Mouse (Mus musculus) limb, embryonic 15.5 days (tissue): ENCODE measurements around the gene Lamc3. TPM values are rescaled to one million over a fixed set of nuclear protein-coding genes. Genes with fewer than 3 reads are reported as not detected.

Source experiments
- ATAC-seq: fragments of 200-750 bp; cut with Nextera tagmentation; 2 replicates; pipeline ENCODE4 v1.8.0; 2017; ENCODE audit warnings: low read depth, moderate TSS enrichment; ENCODE audit not compliant: insufficient number of reproducible peaks, low FRiP score, low TSS enrichment
- H3K27ac ChIP-seq: fragments of 300-500 bp; sonication (generic); 2 replicates; pipeline ENCODE4 v1.5.1; 2015; ENCODE audit warnings: moderate library complexity, mild to moderate bottlenecking, inconsistent platforms
- H3K27me3 ChIP-seq: fragments of 300-500 bp; sonication (generic); 2 replicates; pipeline ENCODE4 v1.6.1; 2015; ENCODE audit warnings: inconsistent platforms
- H3K36me3 ChIP-seq: fragments of 300-500 bp; sonication (generic); 2 replicates; pipeline ENCODE4 v1.6.1; 2015; ENCODE audit warnings: inconsistent platforms
- H3K4me1 ChIP-seq: fragments of 300-500 bp; sonication (generic); 2 replicates; pipeline ENCODE4 v1.6.1; 2015; ENCODE audit warnings: inconsistent platforms
- H3K4me2 ChIP-seq: fragments of 300-500 bp; sonication (generic); 2 replicates; pipeline ENCODE4 v1.6.1; 2015; ENCODE audit warnings: mild to moderate bottlenecking, inconsistent platforms
- H3K4me3 ChIP-seq: fragments of 300-500 bp; sonication (generic); 2 replicates; pipeline ENCODE4 v1.5.1; 2015; ENCODE audit warnings: mild to moderate bottlenecking, inconsistent platforms
- H3K9ac ChIP-seq: fragments of 300-500 bp; sonication (generic); 2 replicates; pipeline ENCODE4 v1.6.1; 2015; ENCODE audit warnings: inconsistent platforms
- H3K9me3 ChIP-seq: fragments of 300-500 bp; sonication (generic); 2 replicates; pipeline ENCODE4 v1.6.1; 2016; ENCODE audit warnings: inconsistent platforms
- WGBS: fragments of 180-500 bp; shearing (Covaris S2); methylation state at CpG from one replicate; pipeline ENCODE4 v1.1.7; 2015; 5-methylcytosine and 5-hydroxymethylcytosine counted together
- polyA plus RNA-seq: library from polyadenylated mRNA; unstranded; fragments of >200 nt; fragmentation: Nextera tagmentation; extraction: Ambion mirVana; gene quantifications from 2 replicates; pipeline ENCODE4 v1.2.1, GENCODE M21; 2015

Gene Lamc3
- polyA plus RNA-seq, 1 experiment from 2014 or later: 1.5 TPM

GRCm38 (mm10) chr2:31862919-31863318 lies 24.2 kb upstream of the Lamc3 start:
- ATAC-seq: no peak
- H3K4me1 ChIP-seq: peaks cover 14% of the 10 kb centered on the region
- 45% methylated on average over 1 of the region's 1 CpGs for WGBS

GRCm38 (mm10) chr2:31863766-31864165 lies 23.3 kb upstream of the Lamc3 start:
- no peak overlapping the region for H3K4me3 ChIP-seq
- H3K4me2 ChIP-seq: no peak overlapping the region
- H3K27ac ChIP-seq: no peak overlapping the region
- H3K9me3 ChIP-seq: no peaks in the 10 kb centered on the region
- WGBS: 69% methylated on average over 1 of the region's 1 CpGs
- H3K27me3 ChIP-seq: 0 out of 2 replicates have a peak, but pooled peaks cover 3% of the 10 kb centered on the region
- H3K4me1 ChIP-seq: peaks cover 10% of the 10 kb centered on the region
- no peaks in the 10 kb centered on the region for H3K36me3 ChIP-seq
- no peak for ATAC-seq
- H3K9ac ChIP-seq: no peak overlapping the region

More at GRCm38 (mm10) chr2:31862919-31863318, 24.2 kb upstream of the Lamc3 start:
- H3K4me2 ChIP-seq: no peak overlapping the region
- no peaks in the 10 kb centered on the region for H3K36me3 ChIP-seq
- H3K9me3 ChIP-seq: no peaks in the 10 kb centered on the region
- no peak overlapping the region for H3K4me3 ChIP-seq
- H3K27me3 ChIP-seq: 0 out of 2 replicates have a peak, but pooled peaks cover 3% of the 10 kb centered on the region
- no peak overlapping the region for H3K9ac ChIP-seq
- H3K27ac ChIP-seq: no peak overlapping the region

GRCm38 (mm10) chr2:31864891-31865290 lies 22.2 kb upstream of the Lamc3 start:
- 87% methylated on average over 9 of the region's 9 CpGs for WGBS
- Histone ChIP-seq H3K4me2 (no peak overlapping the region), H3K27me3 (no peaks in the 10 kb centered on the region), H3K27ac (no peak overlapping the region), H3K36me3 (no peaks in the 10 kb centered on the region), H3K4me1 (no peaks in the 10 kb centered on the region), H3K9ac (no peak overlapping the region), H3K9me3 (no peaks in the 10 kb centered on the region), H3K4me3 (no peak overlapping the region)
- no peak for ATAC-seq

- H3K9me3 ChIP-seq: no peaks in the 10 kb centered on the region
- no peak overlapping the region for H3K4me3 ChIP-seq
- no peaks in the 10 kb centered on the region for H3K4me1 ChIP-seq
- no peak for ATAC-seq
- WGBS: 58% methylated on average over 4 of the region's 4 CpGs
- H3K27ac ChIP-seq: no peak overlapping the region
- no peak overlapping the region for H3K9ac ChIP-seq
- H3K27me3 ChIP-seq: no peaks in the 10 kb centered on the region
- no peak overlapping the region for H3K4me2 ChIP-seq
- no peaks in the 10 kb centered on the region for H3K36me3 ChIP-seq
These were observed 21.8 kb upstream of the Lamc3 start for GRCm38 (mm10) chr2:31865322-31865721.

- H3K9me3 ChIP-seq: no peaks in the 10 kb centered on the region
- H3K4me1 ChIP-seq: no peaks in the 10 kb centered on the region
- 24% methylated on average over 2 of the region's 2 CpGs for WGBS
- no peak overlapping the region for H3K4me2 ChIP-seq
- no peaks in the 10 kb centered on the region for H3K27me3 ChIP-seq
- H3K36me3 ChIP-seq: no peaks in the 10 kb centered on the region
- no peak overlapping the region for H3K9ac ChIP-seq
- H3K27ac ChIP-seq: no peak overlapping the region
- no peak for ATAC-seq
- no peak overlapping the region for H3K4me3 ChIP-seq
These were observed 21.3 kb upstream of the Lamc3 start for GRCm38 (mm10) chr2:31865794-31866193.

- Histone ChIP-seq H3K9ac (no peak overlapping the region), H3K9me3 (no peaks in the 10 kb centered on the region), H3K36me3 (no peaks in the 10 kb centered on the region), H3K4me2 (no peak overlapping the region), H3K4me1 (no peaks in the 10 kb centered on the region), H3K27ac (no peak overlapping the region), H3K27me3 (no peaks in the 10 kb centered on the region), H3K4me3 (no peak overlapping the region)
- no peak for ATAC-seq
- WGBS: 78% methylated on average over 8 of the region's 8 CpGs
These were observed 19.1 kb upstream of the Lamc3 start for GRCm38 (mm10) chr2:31867773-31868537.

GRCm38 (mm10) chr2:31868538-31869164 lies 18.4 kb upstream of the Lamc3 start:
- ATAC-seq: no peak
- Histone ChIP-seq H3K27ac (no peak overlapping the region), H3K4me2 (no peak overlapping the region), H3K27me3 (no peaks in the 10 kb centered on the region), H3K4me3 (no peak overlapping the region), H3K9ac (no peak overlapping the region), H3K36me3 (no peaks in the 10 kb centered on the region), H3K4me1 (no peaks in the 10 kb centered on the region), H3K9me3 (no peaks in the 10 kb centered on the region)
- 57% methylated on average over 10 of the region's 10 CpGs for WGBS

- Histone ChIP-seq H3K9ac (no peak overlapping the region), H3K36me3 (no peaks in the 10 kb centered on the region), H3K9me3 (no peaks in the 10 kb centered on the region), H3K27me3 (peaks cover 6% of the 10 kb centered on the region; the same call in 1 of the 2 replicates), H3K4me1 (no peaks in the 10 kb centered on the region), H3K4me3 (no peak overlapping the region), H3K4me2 (no peak overlapping the region), H3K27ac (no peak overlapping the region)
- no peak for ATAC-seq
- 91% methylated on average over 5 of the region's 5 CpGs for WGBS
These were observed 17.4 kb upstream of the Lamc3 start for GRCm38 (mm10) chr2:31869692-31870091.

- ATAC-seq: no peak
- Histone ChIP-seq H3K4me1 (no peaks in the 10 kb centered on the region), H3K4me3 (no peak overlapping the region), H3K27ac (no peak overlapping the region), H3K36me3 (no peaks in the 10 kb centered on the region), H3K9ac (no peak overlapping the region), H3K9me3 (no peaks in the 10 kb centered on the region), H3K27me3 (peaks cover 14% of the 10 kb centered on the region), H3K4me2 (no peak overlapping the region)
- 56% methylated on average over 3 of the region's 3 CpGs for WGBS
These were observed 16.4 kb upstream of the Lamc3 start for GRCm38 (mm10) chr2:31870683-31871082.

GRCm38 (mm10) chr2:31874290-31874855 lies 12.7 kb upstream of the Lamc3 start:
- Histone ChIP-seq H3K9me3 (no peaks in the 10 kb centered on the region), H3K9ac (no peak overlapping the region), H3K4me2 (no peak overlapping the region), H3K27ac (no peak overlapping the region), H3K36me3 (no peaks in the 10 kb centered on the region), H3K27me3 (peaks cover 34% of the 10 kb centered on the region), H3K4me3 (no peak overlapping the region), H3K4me1 (no peaks in the 10 kb centered on the region)
- 73% methylated on average over 26 of the region's 26 CpGs for WGBS
- ATAC-seq: no peak

- ATAC-seq: no peak
- Histone ChIP-seq H3K9me3 (no peaks in the 10 kb centered on the region), H3K9ac (no peak overlapping the region), H3K4me1 (no peaks in the 10 kb centered on the region), H3K27me3 (peaks cover 51% of the 10 kb centered on the region), H3K4me3 (no peak overlapping the region), H3K36me3 (no peaks in the 10 kb centered on the region), H3K4me2 (no peak overlapping the region), H3K27ac (no peak overlapping the region)
- WGBS: 33% methylated on average over 12 of the region's 12 CpGs
These were observed 10.6 kb upstream of the Lamc3 start for GRCm38 (mm10) chr2:31876446-31876845.

- no peaks in the 10 kb centered on the region for H3K9me3 ChIP-seq
- WGBS: 76% methylated on average over 17 of the region's 17 CpGs
- no peaks in the 10 kb centered on the region for H3K4me1 ChIP-seq
- no peak overlapping the region for H3K4me2 ChIP-seq
- no peaks in the 10 kb centered on the region for H3K36me3 ChIP-seq
- H3K4me3 ChIP-seq: no peak overlapping the region
- H3K27me3 ChIP-seq: peaks cover 72% of the 10 kb centered on the region
- no peak overlapping the region for H3K9ac ChIP-seq
- ATAC-seq: no peak
- H3K27ac ChIP-seq: no peak overlapping the region
These were observed 8.5 kb upstream of the Lamc3 start for GRCm38 (mm10) chr2:31878610-31879009.
